Mouse (Mus musculus) inflammation-experienced regulatory T-cells, adult 6 months (primary cell): ENCODE data around the gene Cxcr6. TPM values are rescaled to one million over a fixed set of nuclear protein-coding genes. Genes with fewer than 3 reads are reported as not detected.

Source experiments
- ATAC-seq: one replicate; pipeline ENCODE4 v1.8.0; 2017
- polyA plus RNA-seq, 3 experiments: library from polyadenylated mRNA; unstranded; fragments of 100-300 nt; shearing (Covaris generic); gene quantifications; one replicate each; pipeline ENCODE4 v1.2.1; 2017

Gene Cxcr6
- polyA plus RNA-seq, 3 experiments from 2014 or later = 136 to 568 (median 166) TPM

DNA sequence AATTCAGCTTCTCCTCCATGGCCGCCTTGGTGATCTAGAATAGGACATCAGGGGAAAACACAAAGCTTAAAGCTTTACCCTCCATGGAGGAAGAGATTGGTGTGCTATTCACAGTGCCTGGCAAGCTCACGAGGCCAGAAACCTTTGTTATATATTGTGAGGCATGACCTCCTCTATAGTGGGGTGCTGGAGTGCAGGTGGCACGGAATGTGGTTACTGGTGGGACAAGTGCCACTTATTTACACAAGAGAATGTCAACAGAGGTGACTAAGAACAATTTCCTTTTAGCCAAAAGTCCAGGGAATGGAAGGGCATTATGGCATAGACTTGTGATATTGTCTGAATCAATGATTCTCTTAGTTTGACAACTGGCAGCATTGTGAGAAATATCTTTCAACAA is 20.4 kb downstream of the Cxcr6 start:
- no peak for ATAC-seq

DNA sequence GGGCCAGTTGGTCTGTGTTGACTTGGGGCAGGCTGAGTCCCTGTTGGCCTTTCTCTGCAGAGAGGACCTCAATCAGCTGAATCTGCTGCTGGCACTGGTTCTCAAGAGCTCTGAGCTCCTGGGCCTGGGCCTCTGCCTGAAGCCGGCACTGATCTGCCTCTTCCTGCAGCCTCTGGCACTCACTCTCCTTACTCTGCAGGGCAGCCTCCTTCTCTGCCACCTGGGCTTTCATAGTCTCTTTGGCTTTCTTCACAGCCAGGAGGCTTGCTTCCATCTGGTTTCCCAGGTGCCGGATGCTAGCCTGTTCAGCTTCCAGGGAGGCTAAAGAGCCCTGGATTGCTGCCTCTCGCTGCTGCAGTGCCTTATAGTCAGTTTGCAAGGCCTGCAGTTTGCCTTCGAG is 22.6 kb downstream of the Cxcr6 start:
- no peak for ATAC-seq

DNA sequence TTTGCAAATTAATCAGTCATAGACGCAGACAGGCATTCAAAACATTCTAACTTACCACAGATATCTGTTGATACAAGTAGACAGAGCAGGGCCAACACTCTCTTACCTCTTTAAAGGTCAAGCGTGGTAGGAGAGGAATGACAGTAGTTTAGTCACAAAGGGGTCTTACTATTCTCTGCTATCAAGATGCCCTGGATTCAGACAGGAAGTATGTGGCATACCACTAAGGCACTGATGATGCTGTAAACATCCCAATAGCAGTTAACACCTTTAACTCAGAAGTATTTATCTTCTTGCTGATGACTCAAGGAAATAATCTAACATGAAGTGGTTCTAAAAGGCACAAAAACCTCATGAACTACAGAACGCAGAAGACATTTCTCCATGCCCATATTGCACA is 29.6 kb downstream of the Cxcr6 start:
- no peak for ATAC-seq

DNA sequence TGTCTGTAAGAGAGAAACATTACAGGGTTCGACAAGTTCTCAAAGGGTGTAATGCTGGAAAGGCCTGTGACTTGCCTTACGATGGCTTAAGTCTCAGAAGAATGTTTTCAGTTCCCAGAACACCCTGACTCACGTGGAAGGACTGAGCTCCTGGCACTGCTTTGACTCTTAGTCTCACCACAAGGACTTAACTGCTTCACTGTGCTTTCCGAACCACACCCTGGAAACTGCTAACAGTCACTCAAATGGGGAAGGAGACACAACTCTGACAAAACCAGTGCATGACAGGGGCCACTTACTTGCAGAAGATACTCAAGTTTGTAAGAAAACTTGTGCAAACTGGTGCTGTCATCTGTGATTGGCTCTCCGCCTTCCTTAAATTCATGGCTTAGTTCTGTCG is 34.0 kb downstream of the Cxcr6 start:
- ATAC-seq = no peak

DNA sequence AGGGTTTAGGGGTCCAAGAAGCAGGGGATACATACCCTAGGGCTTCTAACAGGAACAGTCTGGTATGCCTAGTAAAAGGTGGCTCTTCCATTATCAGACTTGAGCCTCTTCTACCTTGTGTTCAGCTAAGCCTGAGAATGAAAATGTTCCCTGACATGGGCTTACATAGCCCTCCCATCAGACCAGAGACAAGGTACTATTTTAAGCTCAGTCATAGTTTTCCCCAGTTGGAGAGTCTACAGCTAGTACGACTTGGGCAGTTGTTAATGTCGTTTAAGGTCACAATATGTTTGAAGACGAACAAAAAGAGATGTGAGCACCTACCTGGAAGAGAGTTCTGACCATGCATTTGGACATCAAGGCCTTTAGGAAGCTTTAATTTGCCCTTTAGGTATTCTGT is 38.2 kb downstream of the Cxcr6 start:
- no peak for ATAC-seq

DNA sequence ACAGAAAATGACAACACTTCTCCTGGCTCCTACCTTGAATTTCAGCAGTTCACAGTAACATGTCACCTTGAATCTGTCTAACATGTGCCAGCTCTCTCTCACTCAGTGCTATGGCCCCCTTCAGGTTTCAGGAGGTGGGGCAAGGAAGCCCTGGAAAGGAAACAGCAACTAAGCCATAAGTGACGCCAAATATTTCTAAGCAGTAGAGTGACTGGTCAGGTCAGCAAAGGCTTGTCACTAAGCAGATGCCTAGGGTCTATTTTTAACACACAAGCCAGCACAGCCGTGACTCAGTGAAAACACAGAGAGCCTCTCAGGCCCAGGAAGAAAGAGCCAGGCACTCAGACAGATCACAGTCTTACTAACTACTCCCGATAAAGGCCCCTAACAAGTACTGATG is 38.8 kb downstream of the Cxcr6 start:
- peak; percentile 60 for ATAC-seq

DNA sequence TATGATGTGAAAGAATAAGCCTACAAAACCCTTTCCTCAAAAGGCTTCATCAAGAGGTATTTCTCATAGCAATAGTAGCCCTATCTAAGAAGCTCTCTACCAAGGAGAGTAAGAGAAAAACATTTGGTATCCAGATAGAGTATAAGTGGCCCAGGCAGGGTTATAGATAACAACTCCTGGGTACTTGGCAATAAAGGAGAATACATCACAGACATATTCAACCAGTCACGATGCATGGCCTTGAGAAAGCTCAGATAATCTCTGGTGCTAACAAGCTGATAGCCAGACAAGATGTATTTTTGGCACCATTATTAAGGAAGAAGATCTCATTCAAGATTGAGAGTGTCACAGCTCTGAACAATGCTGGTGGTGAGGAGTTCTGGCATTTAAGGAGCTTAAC is 40.2 kb downstream of the Cxcr6 start:
- ATAC-seq = no peak

DNA sequence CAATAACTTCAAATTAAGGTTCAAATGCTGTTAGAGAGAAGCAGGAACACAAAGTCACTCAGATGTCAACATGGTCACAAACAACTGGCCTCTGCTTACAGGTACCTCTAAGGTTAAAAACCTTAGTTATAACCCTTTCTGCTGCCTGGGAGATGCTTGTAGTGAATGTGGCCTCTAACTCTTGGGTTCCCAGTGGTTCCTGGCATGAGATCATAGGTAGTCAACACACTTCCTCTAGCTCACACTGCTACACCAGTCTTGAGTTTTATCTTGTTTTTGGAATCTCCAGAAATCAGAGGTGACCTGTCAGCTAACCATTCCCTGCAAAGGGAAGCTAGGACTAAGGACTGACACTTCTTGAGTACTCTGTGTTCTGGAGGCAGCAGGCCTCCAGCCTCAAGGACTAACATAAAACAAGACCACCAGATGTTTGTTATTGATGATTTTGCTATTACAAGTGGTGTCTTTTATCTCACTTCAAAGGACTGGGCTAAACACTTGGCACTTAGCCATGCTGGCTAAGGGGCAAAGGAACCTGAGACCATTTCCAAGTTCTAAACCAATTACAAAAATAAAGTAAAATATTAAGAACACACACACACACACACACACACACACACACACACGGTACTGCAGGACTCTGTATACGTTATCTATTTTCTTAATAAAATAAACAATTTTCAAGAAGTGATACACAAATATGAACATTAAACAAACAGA is 43.9 kb downstream of the Cxcr6 start:
- no peak for ATAC-seq

DNA sequence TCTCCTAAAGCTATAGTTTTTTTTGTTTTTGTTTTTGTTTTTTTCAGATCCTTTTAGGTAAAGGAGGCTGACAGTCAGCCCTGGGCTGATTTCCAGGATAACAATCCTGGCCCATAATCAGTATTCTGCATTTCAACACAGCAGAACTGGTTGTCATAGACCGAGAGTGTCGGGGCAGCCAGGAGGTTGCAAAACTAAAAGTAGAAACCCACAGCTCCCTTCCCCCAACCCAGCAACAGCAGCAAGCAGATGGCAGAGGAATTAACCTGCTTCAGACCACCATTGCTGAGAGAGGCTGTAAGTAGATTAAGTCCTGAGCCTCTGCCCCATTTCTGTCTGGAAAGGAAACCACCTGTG is 44.4 kb downstream of the Cxcr6 start:
- ATAC-seq = peak; percentile 13

DNA sequence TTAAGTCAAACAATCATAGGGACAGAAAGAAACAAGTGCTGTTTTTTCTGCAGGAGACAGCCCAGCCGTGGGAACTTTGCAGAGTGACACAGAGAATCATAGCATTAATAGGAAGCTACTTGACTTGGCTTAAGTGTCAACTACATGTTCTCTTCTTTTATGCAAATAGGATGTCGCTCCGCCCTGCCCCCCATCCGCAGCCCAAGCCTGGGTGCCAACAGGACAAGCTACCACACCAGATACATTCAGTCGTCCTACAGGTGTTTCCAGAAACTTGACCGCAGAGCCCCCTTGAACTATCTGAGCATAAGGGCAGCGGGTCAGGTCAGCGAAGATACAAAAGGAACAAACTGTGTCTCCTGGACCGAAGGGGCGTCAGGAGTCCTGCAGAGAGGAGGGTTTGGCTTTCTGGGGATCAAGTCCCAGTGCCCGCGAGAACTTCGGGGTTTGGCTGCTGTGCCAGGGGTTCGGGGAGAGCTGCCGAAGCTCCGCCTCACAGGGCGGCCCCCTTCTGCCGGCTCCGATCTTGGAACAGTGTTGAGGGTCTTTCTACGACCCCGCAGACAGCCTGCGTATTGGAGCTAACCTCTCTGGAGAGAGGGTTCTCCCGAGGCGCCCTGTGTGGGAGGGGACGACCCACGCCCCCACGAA is 44.9 kb downstream of the Cxcr6 start:
- peak; percentile 40 for ATAC-seq

DNA sequence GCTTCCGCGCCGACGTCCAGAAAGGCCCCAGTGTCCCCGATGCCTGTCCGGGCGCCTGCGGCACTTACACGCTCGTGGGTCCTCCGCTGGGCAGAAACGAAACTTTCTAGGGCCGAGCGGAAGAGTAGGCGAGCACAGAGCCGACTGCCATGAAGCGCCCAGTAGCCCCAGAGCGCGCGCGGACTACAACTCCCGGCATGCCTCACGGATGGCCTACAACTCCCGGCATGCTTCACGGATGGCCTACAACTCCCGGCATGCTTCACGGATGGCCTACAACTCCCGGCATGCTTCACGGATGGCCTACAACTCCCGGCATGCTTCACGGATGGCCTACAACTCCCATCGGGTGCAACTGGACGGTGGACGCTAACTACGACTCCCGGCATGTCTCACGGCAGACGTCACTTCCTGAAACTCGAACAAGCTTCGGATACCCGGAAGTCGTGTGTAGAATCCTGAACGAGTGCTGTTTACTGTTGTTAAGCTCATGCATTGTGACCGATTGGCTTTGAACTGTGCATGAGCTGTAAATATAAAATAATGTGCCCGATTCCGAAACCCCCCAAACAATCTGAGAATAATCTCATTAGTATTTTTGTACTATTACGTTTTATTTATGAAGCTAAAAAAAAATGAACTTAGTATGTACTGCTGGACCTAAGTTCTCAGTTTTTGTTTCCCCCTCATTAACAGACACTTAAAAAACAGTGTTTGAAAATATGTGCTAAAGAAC is 45.6 kb downstream of the Cxcr6 start, which contains the start of gene Fyco1:
TSS of gene Fyco1 (minus strand) at position 187 of the 736 bp plus-strand sequence.
- peak; percentile 94 for ATAC-seq

DNA sequence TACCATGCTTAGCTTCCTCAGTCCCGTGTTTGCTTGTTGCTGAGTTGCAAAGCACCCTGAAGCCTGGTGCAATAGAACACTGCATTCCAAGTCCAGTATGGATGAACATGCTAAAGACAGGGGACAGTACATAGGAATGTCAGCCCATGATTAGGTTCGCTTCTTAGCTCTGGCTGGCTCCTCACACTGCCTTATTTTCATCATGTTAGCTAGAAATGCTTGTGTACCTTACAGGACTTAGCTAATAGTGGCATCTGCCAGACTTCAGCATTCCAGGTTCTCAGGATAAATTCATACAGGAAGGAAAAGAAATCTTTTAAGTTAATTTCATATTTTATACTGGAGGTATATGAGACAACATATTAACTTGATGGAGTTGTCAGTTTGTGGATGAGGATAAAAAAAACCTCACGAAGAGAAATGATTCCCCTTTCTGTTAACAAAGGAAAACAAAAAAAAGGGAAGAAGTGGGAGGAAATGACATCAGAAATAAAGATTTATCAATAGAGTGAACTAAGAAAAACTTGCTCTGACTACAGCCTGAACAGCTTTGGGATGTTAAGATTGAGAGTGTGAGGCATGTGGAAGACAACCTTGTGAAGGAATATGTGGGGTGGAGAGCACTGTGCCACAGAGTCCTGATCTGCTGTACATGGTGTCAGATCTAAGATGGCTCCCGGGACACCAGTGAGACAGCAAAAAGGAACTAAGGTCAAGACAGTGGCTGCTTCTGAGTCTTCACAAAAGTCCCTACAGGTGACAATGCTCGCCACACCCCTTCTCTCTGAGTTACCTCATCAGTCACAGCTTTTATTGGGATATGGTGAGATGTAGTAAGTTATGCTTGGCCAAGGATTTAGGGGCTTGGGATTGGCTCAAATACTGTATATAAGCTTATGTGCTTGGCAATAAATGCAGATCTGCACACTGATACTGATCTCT is 46.4 kb downstream of the Cxcr6 start:
- no peak for ATAC-seq

DNA sequence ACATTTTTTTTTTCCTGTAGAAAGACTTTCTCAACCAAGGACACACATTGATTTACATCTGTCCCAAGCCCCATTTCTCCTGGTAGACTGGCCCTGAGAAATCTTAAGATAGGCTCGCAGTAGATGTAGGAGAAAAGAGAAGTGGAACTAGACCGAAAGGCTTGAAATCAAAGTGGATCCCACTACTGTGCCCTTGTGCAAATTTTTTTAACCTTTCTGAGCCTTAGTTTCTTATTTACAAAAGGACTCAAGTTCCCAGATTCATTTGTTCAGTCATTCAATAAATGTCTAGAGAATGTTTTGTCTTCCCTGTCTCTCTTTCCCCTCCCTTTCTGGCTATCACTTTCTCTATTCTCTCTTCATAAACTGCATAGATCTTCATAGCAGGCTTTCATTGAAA is 50.6 kb downstream of the Cxcr6 start:
- ATAC-seq = no peak

Other genes starting within 250 kb of the Cxcr6 start
- 1 to 10 TPM in 1 of 3 experiments, under 1 TPM in 2; 0.36 to 1.4 (median 0.94) TPM for gene Slc6a20b, start 173.9 kb upstream of the Cxcr6 start, polyA plus RNA-seq
- gene Ccr9, start 128.0 kb upstream of the Cxcr6 start, polyA plus RNA-seq = 10 to 100 TPM in 2 of 3 experiments, 1 to 10 TPM in 1; 5.2 to 42.3 (median 34.9) TPM
- not detected for gene Slc6a20a, start 127.6 kb upstream of the Cxcr6 start, polyA plus RNA-seq
- 10 to 100 TPM; 33.3 to 59.2 (median 57.6) TPM for gene Lztfl1, start 88.8 kb upstream of the Cxcr6 start, polyA plus RNA-seq
- gene Fyco1, start 45.4 kb downstream of the Cxcr6 start, polyA plus RNA-seq = 10 to 100 TPM; 24.2 to 49.9 (median 41.1) TPM
- gene Xcr1, start 55.6 kb downstream of the Cxcr6 start, polyA plus RNA-seq = 1 to 10 TPM in 1 of 3 experiments, under 1 TPM in 2; 0.66 to 2.9 (median 0.69) TPM
- gene Ccr1, start 162.2 kb downstream of the Cxcr6 start, polyA plus RNA-seq = 1 to 10 TPM in 2 of 3 experiments, under 1 TPM in 1; 0.20 to 3.1 (median 1.7) TPM
- gene Ccr1l1, start 171.9 kb downstream of the Cxcr6 start, polyA plus RNA-seq = not detected
- gene Ccr3, start 215.5 kb downstream of the Cxcr6 start, polyA plus RNA-seq = 1 to 10 TPM in 2 of 3 experiments, under 1 TPM in 1; 0.28 to 2.0 (median 1.0) TPM